Mouse (Mus musculus) olfactory bulb, adult 2 months (tissue): ENCODE measurements at regions not wholly inside any gene's neighbourhood (a gene's known extent, or its start where the extent isn't known, plus 50 kb on each side); places are given as distances from the start of the nearest gene placed in this dataset.

Experiments
- CTCF ChIP-seq: fragments of 200-500 bp; IDR thresholded peaks from 2 replicates; pipeline ENCODE4 v1.5.1; 2012; ENCODE audit warnings: low read depth, mild to moderate bottlenecking, low read length, moderate library complexity; ENCODE audit not compliant: insufficient read depth
- POLR2A ChIP-seq: fragments of 200-500 bp; IDR thresholded peaks from 2 replicates; pipeline ENCODE4 v1.6.1; 2012; ENCODE audit warnings: mild to moderate bottlenecking, low read depth, low read length, moderate library complexity; ENCODE audit not compliant: insufficient read depth

- TF ChIP-seq CTCF (no peak), POLR2A (no peak)
Observed at GRCm38 (mm10) chr15:25296714-25297113, 116.8 kb downstream of the Basp1 start.
